Mouse (Mus musculus) brain, embryonic 14.5 days (tissue): Measurements from ENCODE around the gene H2afx. TPM values are rescaled to one million over a fixed set of nuclear protein-coding genes. Genes with fewer than 3 reads are reported as not detected.

ENCODE experiments used
- DNase-seq: peaks from one replicate; pipeline ENCODE4 v3.0.0-alpha.2; 2011; ENCODE audit warnings: low read depth
- CTCF ChIP-seq: fragments of 200-500 bp; IDR thresholded peaks from 2 replicates; pipeline ENCODE4 v1.5.1; 2012; ENCODE audit warnings: inconsistent platforms, mild to moderate bottlenecking, moderate library complexity, borderline replicate concordance; ENCODE audit not compliant: insufficient read depth, insufficient read length; ENCODE audit errors: extremely low read depth
- POLR2A ChIP-seq: fragments of 200-500 bp; IDR thresholded peaks from 2 replicates; pipeline ENCODE4 v1.6.1; 2012; ENCODE audit warnings: mild to moderate bottlenecking, inconsistent platforms, borderline replicate concordance; ENCODE audit not compliant: poor library complexity, insufficient read depth, insufficient read length, severe bottlenecking; ENCODE audit errors: extremely low read depth
- polyA plus RNA-seq: library from polyadenylated mRNA; depleted of rRNA; stranded (reverse); fragments of >200 nt; gene quantifications from 2 replicates; pipeline ENCODE4 v1.2.3, GENCODE M21; 2012; rRNA removed

H2afx gene
- polyA plus RNA-seq, 1 experiment, result 223 TPM

- no peak for DNase-seq
- TF ChIP-seq CTCF (no peak), POLR2A (no peak)
Measured at GRCm38 (mm10) chr9:44379862-44380261, 45.4 kb downstream of the H2afx start.

DNA sequence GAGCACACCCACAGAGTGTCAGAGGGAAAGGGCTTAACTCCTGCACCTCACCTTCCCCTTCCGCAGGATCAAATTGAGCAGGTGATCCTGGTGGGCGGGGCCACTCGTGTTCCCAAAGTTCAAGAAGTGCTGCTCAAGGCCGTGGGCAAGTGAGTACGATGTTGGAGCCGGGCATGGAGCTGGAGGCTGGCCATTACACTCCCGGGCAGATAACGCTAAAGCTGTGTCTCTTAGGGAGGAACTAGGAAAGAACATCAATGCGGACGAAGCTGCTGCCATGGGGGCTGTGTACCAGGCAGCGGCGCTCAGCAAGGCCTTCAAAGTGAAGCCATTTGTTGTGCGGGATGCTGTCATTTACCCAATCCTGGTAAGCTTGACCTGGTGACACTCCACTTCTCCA lies 50.1 kb downstream of the H2afx start:
- DNase-seq, result no peak
- TF ChIP-seq CTCF (no peak), POLR2A (no peak)

Other genes starting within 250 kb of the H2afx start
- gene Mfrp, start 233.0 kb upstream of the H2afx start, polyA plus RNA-seq, result 1.8 and 3.8 TPM in 2 replicates
- gene C1qtnf5, start 227.4 kb upstream of the H2afx start, polyA plus RNA-seq, result 5.2 and 6.8 TPM in 2 replicates
- gene Gm49380, start 221.2 kb upstream of the H2afx start, polyA plus RNA-seq, result 0.06 and 0.29 TPM in 2 replicates
- gene Rnf26, start 221.2 kb upstream of the H2afx start, polyA plus RNA-seq, result 31.4 and 34.7 TPM in 2 replicates
- gene Mcam, start 200.2 kb upstream of the H2afx start, polyA plus RNA-seq, result 28.5 and 28.9 TPM in 2 replicates
- gene Cbl, start 100.6 kb upstream of the H2afx start, polyA plus RNA-seq, result 24.5 and 30.7 TPM in 2 replicates
- gene Ccdc153, start 94.0 kb upstream of the H2afx start, polyA plus RNA-seq, result 0.15 TPM in 1 of 2 replicates, not detected in the other
- gene Pdzd3, start 83.2 kb upstream of the H2afx start, polyA plus RNA-seq, result 0.57 and 0.78 TPM in 2 replicates
- 4.0 and 4.5 TPM in 2 replicates for gene Nlrx1, start 66.1 kb upstream of the H2afx start, polyA plus RNA-seq
- 72.9 and 77.1 TPM in 2 replicates for gene Abcg4, start 46.1 kb upstream of the H2afx start, polyA plus RNA-seq
- gene Hinfp, start 29.0 kb upstream of the H2afx start, polyA plus RNA-seq, result 44.2 and 47.6 TPM in 2 replicates
- 58.5 and 62.1 TPM in 2 replicates for gene C2cd2l, start 14.4 kb upstream of the H2afx start, polyA plus RNA-seq
- gene Dpagt1, start 8.7 kb upstream of the H2afx start, polyA plus RNA-seq, result 47.2 and 54.4 TPM in 2 replicates
- gene Hmbs, start 9.5 kb downstream of the H2afx start, polyA plus RNA-seq, result 40.9 and 48.9 TPM in 2 replicates
- gene Vps11, start 27.0 kb downstream of the H2afx start, polyA plus RNA-seq, result 33.7 and 40.9 TPM in 2 replicates
- gene Hyou1, start 44.8 kb downstream of the H2afx start, polyA plus RNA-seq, result 50.3 and 57.4 TPM in 2 replicates
- 51.8 and 57.7 TPM in 2 replicates for gene Slc37a4, start 62.2 kb downstream of the H2afx start, polyA plus RNA-seq
- gene Rps25, start 72.4 kb downstream of the H2afx start, polyA plus RNA-seq, result 566 and 626 TPM in 2 replicates
- 169 and 195 TPM in 2 replicates for gene Trappc4, start 72.9 kb downstream of the H2afx start, polyA plus RNA-seq
- gene Ccdc84, start 83.9 kb downstream of the H2afx start, polyA plus RNA-seq, result 47.1 and 59.9 TPM in 2 replicates
- gene Foxr1, start 106.4 kb downstream of the H2afx start, polyA plus RNA-seq, result not detected in 2 replicates
- gene Upk2, start 120.3 kb downstream of the H2afx start, polyA plus RNA-seq, result 0.08 TPM in 1 of 2 replicates, not detected in the other
- 14.4 and 35.5 TPM in 2 replicates for gene Bcl9l, start 148.1 kb downstream of the H2afx start, polyA plus RNA-seq
- gene Cxcr5, start 227.2 kb downstream of the H2afx start, polyA plus RNA-seq, result 0.03 and 0.04 TPM in 2 replicates